Mouse (Mus musculus) forebrain, embryonic 14.5 days (tissue): ENCODE measurements at regions not wholly inside any gene's neighbourhood (a gene's known extent, or its start where the extent isn't known, plus 50 kb on each side); places are given as distances from the start of the nearest gene placed in this dataset.
A peak's percentile ranks its signal among the peaks of the same experiment; 100 is the strongest.

Experiments
- ATAC-seq: fragments of 200-750 bp; cut with Nextera tagmentation; 2 replicates; pipeline ENCODE4 v1.8.0; 2017; ENCODE audit warnings: mild to moderate bottlenecking, moderate library complexity
- DNase-seq: peaks from one replicate; pipeline ENCODE4 v3.0.0-alpha.2; 2015; ENCODE audit warnings: low spot score
- H3K27ac ChIP-seq: fragments of 300-500 bp; sonication (generic); 2 replicates; pipeline ENCODE4 v1.5.1; 2014; ENCODE audit warnings: low read depth, mild to moderate bottlenecking, control low read depth, low read length, moderate library complexity
- H3K27me3 ChIP-seq: fragments of 300-500 bp; sonication (generic); replicated peaks from 2 replicates; pipeline ENCODE4 v1.6.1; 2014; ENCODE audit warnings: low read length, control low read depth, mixed read lengths; ENCODE audit not compliant: control insufficient read depth, insufficient read depth
- H3K36me3 ChIP-seq: fragments of 300-500 bp; sonication (generic); 2 replicates; pipeline ENCODE4 v1.6.1; 2014; ENCODE audit warnings: low read length, control low read depth; ENCODE audit not compliant: control insufficient read depth, insufficient read depth
- H3K4me1 ChIP-seq: fragments of 300-500 bp; sonication (generic); 2 replicates; pipeline ENCODE4 v1.6.1; 2014; ENCODE audit warnings: antibody characterized with exemption, low read length, control low read depth; ENCODE audit not compliant: control insufficient read depth, insufficient read depth
- H3K4me2 ChIP-seq: fragments of 300-500 bp; sonication (generic); 2 replicates; pipeline ENCODE4 v1.6.1; 2014; ENCODE audit warnings: mild to moderate bottlenecking, control low read depth, low read length
- H3K4me3 ChIP-seq: fragments of 300-500 bp; sonication (generic); 2 replicates; pipeline ENCODE4 v1.5.1; 2014; ENCODE audit warnings: low read depth, low read length, control low read depth
- H3K9ac ChIP-seq: fragments of 300-500 bp; sonication (generic); 2 replicates; pipeline ENCODE4 v1.6.1; 2014; ENCODE audit warnings: mild to moderate bottlenecking, low read length, control low read depth, moderate library complexity
- H3K9me3 ChIP-seq: fragments of 300-500 bp; sonication (generic); replicated peaks from 2 replicates; pipeline ENCODE4 v1.6.1; 2016; ENCODE audit warnings: low read length, control low read depth, mixed read lengths; ENCODE audit not compliant: control insufficient read depth
- WGBS: fragments of 180-500 bp; shearing (Covaris S2); extraction: QIAGEN DNeasy Blood & Tissue Kit; methylation state at CpG from one replicate; pipeline ENCODE4 v1.1.7; 2014; 5-methylcytosine and 5-hydroxymethylcytosine counted together

DNA sequence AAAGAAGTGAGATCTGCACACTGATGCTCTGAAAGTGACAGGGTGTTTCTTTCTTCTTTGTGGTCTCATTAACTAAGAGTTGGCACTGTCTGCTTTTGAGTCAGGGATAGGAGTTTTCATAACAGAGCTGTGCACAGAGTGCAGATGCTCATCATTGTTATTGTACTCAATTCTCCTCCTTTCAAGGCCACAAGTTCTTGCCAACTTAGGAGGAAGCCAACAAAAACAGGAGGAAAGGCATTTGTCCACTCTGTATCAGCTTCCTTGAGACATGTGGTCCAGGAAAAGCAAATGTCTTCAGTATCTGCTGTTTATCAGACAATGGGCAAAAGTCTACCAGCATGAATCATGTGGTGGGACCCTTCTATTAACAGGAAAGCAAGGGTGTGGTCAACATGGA, 345.1 kb downstream of the Fam181b start:
- Histone ChIP-seq H3K36me3 (no peaks in the 10 kb centered on the region), H3K9me3 (no peaks in the 10 kb centered on the region), H3K4me1 (no peaks in the 10 kb centered on the region), H3K4me3 (no peak overlapping the region), H3K27ac (no peak overlapping the region), H3K4me2 (no peak overlapping the region), H3K9ac (no peak overlapping the region), H3K27me3 (no peaks in the 10 kb centered on the region)
- ATAC-seq (no peak), DNase-seq (no peak)

DNA sequence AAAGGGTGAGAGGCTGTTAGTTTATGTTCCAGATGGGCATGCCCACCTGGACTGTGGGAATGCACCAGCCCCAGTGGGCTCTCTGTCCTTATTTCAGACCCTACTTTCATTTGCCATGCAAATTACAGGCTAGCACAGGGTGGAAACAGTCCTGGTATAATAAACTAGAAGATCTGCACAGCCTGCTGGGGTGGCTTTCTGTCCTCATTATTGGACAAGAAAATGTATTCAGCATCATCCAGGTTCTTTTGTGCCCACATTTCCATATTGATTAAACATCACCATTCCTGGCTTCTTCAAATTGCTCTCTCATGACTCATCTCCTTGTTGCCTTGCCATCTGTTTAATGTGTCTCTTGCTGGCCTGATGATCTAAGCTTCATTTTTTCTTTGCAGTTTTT, 355.4 kb downstream of the Fam181b start:
- no peaks in the 10 kb centered on the region for H3K4me1 ChIP-seq
- H3K4me2 ChIP-seq, result no peak overlapping the region
- H3K27me3 ChIP-seq, result no peaks in the 10 kb centered on the region
- H3K4me3 ChIP-seq, result no peak overlapping the region
- H3K9ac ChIP-seq, result no peak overlapping the region
- no peaks in the 10 kb centered on the region for H3K9me3 ChIP-seq
- H3K36me3 ChIP-seq, result no peaks in the 10 kb centered on the region
- DNase-seq (peak; percentile 11), ATAC-seq (no peak)
- no peak overlapping the region for H3K27ac ChIP-seq

DNA sequence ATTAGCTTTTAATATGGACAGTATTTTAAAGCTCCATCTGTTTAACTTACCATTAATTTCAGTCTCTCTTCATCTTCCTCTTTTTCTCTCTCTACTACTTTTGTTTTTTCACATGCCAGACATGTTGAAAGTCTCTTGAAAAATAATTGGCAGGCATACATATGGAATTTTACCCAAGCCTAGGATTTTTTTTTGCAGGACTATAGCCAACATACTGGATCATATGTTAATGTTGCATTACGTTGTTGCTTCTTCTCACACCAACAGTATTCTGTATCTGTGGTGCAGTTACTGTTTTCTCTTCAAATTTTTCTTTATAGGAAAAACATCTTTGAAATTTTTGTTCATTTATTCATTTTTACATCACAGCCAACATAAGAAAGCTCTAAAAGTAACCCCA, 374.4 kb downstream of the Fam181b start:
- H3K4me3 ChIP-seq, result no peak overlapping the region
- H3K9ac ChIP-seq, result no peak overlapping the region
- no peak overlapping the region for H3K27ac ChIP-seq
- no peak for ATAC-seq
- no peaks in the 10 kb centered on the region for H3K27me3 ChIP-seq
- H3K4me1 ChIP-seq, result no peaks in the 10 kb centered on the region
- no peak overlapping the region for H3K4me2 ChIP-seq
- WGBS, result 64% methylated on average over 1 of the region's 1 CpGs
- H3K9me3 ChIP-seq, result no peaks in the 10 kb centered on the region
- H3K36me3 ChIP-seq, result no peaks in the 10 kb centered on the region
- DNase-seq, result peak; percentile 54

- H3K4me2 ChIP-seq, result no peak overlapping the region
- no peak overlapping the region for H3K27ac ChIP-seq
- H3K27me3 ChIP-seq, result no peaks in the 10 kb centered on the region
- H3K9me3 ChIP-seq, result no peaks in the 10 kb centered on the region
- H3K4me3 ChIP-seq, result no peak overlapping the region
- no peak overlapping the region for H3K9ac ChIP-seq
- peak; percentile 17 for DNase-seq
- H3K4me1 ChIP-seq, result no peaks in the 10 kb centered on the region
- H3K36me3 ChIP-seq, result no peaks in the 10 kb centered on the region
- ATAC-seq, result no peak
These were observed 383.7 kb downstream of the Fam181b start for GRCm38 (mm10) chr7:93463377-93463776.

- Histone ChIP-seq H3K4me3 (no peak overlapping the region), H3K27me3 (no peaks in the 10 kb centered on the region), H3K36me3 (no peaks in the 10 kb centered on the region), H3K27ac (no peak overlapping the region), H3K4me2 (no peak overlapping the region), H3K9ac (no peak overlapping the region), H3K4me1 (no peaks in the 10 kb centered on the region), H3K9me3 (no peaks in the 10 kb centered on the region)
- DNase-seq (no peak), ATAC-seq (no peak)
- WGBS, result 53% methylated on average over 1 of the region's 1 CpGs
These were observed 393.7 kb downstream of the Fam181b start for GRCm38 (mm10) chr7:93473371-93473770.

GRCm38 (mm10) chr7:93510636-93511035, 431.0 kb downstream of the Fam181b start:
- H3K27ac ChIP-seq, result no peak overlapping the region
- no peak overlapping the region for H3K4me3 ChIP-seq
- WGBS, result 70% methylated on average over 2 of the region's 2 CpGs
- no peaks in the 10 kb centered on the region for H3K9me3 ChIP-seq
- no peaks in the 10 kb centered on the region for H3K4me1 ChIP-seq
- no peaks in the 10 kb centered on the region for H3K36me3 ChIP-seq
- no peak for ATAC-seq
- H3K4me2 ChIP-seq, result no peak overlapping the region
- DNase-seq, result peak; percentile 13
- no peaks in the 10 kb centered on the region for H3K27me3 ChIP-seq
- no peak overlapping the region for H3K9ac ChIP-seq

DNA sequence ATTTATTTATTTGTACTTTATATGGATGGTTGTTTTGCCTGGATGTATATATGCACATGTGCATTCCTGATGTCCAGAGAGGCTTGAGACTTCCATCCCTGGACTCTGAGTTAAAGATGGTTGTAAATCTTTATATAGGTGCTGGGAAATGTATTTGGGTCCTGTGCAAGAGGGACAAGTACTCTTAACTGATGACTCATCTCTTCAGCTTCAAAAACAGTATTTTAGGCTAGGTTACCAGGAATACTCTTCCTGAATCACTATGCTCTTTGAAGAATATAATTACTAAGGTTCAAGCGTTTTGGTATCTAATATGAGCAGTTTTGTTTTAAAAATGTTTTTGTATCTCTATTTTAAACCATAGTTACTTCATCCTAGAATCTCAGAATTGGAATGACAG, 431.6 kb downstream of the Fam181b start:
- H3K9ac ChIP-seq, result no peak overlapping the region
- H3K27ac ChIP-seq, result no peak overlapping the region
- H3K9me3 ChIP-seq, result no peaks in the 10 kb centered on the region
- H3K4me2 ChIP-seq, result no peak overlapping the region
- WGBS, result 71% methylated on average over 1 of the region's 1 CpGs
- no peaks in the 10 kb centered on the region for H3K27me3 ChIP-seq
- DNase-seq (no peak), ATAC-seq (no peak)
- no peaks in the 10 kb centered on the region for H3K36me3 ChIP-seq
- H3K4me3 ChIP-seq, result no peak overlapping the region
- H3K4me1 ChIP-seq, result no peaks in the 10 kb centered on the region

DNA sequence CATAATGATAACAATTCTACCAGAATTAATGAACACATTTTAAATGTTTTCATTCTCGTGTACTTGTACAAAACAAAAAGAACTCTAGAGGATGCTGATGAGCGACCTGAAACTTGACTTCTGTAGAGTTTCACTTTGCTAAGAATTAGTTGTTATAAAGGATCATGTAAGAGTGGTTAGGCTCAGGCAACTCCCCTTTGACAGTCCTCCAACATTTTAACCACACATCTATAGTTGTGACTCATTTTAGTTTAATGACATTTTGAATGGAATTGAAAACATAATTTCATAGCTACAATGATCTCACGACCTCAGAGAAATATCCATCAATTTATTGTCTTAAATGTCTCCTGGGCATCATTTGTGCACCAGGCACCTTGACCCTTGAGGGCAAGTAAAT, 479.5 kb downstream of the Fam181b start:
- no peak for DNase-seq
- WGBS, result 80% methylated on average over 3 of the region's 3 CpGs
- no peak overlapping the region for H3K9ac ChIP-seq
- H3K36me3 ChIP-seq, result no peaks in the 10 kb centered on the region
- no peak overlapping the region for H3K4me2 ChIP-seq
- H3K4me3 ChIP-seq, result no peak overlapping the region
- no peaks in the 10 kb centered on the region for H3K9me3 ChIP-seq
- no peaks in the 10 kb centered on the region for H3K4me1 ChIP-seq
- no peak overlapping the region for H3K27ac ChIP-seq
- no peaks in the 10 kb centered on the region for H3K27me3 ChIP-seq
- ATAC-seq, result no peak

DNA sequence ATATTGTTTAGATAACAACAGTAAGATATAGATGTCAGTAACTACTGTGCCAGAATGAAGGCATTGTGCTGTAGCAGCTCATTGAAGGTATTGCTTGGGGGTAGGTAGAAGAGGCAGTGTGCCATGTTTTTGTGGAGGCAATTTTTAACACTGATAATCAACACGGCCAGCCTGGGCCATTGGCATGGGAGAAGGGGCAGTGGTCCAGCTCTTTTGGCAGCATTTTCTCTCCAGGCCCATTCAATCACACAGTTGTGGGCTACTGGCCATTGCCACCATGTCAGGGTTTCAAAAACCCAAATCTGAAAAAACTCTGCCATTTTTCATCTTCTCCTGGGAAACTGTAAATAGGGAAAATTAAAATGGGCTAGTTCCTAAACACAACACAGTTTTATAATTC, 497.9 kb downstream of the Fam181b start:
- Histone ChIP-seq H3K36me3 (no peaks in the 10 kb centered on the region), H3K27ac (no peak overlapping the region), H3K9ac (no peak overlapping the region), H3K4me2 (no peak overlapping the region), H3K4me3 (no peak overlapping the region), H3K4me1 (no peaks in the 10 kb centered on the region), H3K27me3 (no peaks in the 10 kb centered on the region), H3K9me3 (no peaks in the 10 kb centered on the region)
- WGBS, result 86% methylated on average over 1 of the region's 1 CpGs
- no peak for ATAC-seq
- no peak for DNase-seq

DNA sequence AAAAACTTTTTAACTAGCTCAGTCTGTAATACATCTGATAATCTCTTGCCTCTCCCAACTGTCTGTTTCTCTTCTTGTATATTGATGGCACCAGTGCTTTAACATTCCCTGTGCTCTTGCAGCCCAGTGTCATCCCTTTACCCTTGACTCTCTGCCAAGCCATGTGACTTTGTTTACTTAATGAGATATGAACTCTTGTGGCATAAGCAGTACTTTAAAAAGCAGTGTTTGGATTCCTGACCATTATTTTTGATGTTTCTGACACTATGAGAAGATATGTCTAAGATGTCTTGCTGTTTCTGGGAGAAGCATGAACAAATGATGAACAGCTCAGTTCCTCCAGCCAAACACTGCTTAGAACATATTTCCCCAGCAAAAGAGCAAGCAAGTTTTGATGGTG, 507.5 kb downstream of the Fam181b start:
- H3K27me3 ChIP-seq, result no peaks in the 10 kb centered on the region
- no peak overlapping the region for H3K9ac ChIP-seq
- H3K4me3 ChIP-seq, result no peak overlapping the region
- H3K4me2 ChIP-seq, result no peak overlapping the region
- H3K36me3 ChIP-seq, result no peaks in the 10 kb centered on the region
- no peak for DNase-seq
- no peak for ATAC-seq
- H3K4me1 ChIP-seq, result no peaks in the 10 kb centered on the region
- no peaks in the 10 kb centered on the region for H3K9me3 ChIP-seq
- H3K27ac ChIP-seq, result no peak overlapping the region
